9 mouse cellular contexts compared by ENCODE assay signal in the genomic region with DNA sequence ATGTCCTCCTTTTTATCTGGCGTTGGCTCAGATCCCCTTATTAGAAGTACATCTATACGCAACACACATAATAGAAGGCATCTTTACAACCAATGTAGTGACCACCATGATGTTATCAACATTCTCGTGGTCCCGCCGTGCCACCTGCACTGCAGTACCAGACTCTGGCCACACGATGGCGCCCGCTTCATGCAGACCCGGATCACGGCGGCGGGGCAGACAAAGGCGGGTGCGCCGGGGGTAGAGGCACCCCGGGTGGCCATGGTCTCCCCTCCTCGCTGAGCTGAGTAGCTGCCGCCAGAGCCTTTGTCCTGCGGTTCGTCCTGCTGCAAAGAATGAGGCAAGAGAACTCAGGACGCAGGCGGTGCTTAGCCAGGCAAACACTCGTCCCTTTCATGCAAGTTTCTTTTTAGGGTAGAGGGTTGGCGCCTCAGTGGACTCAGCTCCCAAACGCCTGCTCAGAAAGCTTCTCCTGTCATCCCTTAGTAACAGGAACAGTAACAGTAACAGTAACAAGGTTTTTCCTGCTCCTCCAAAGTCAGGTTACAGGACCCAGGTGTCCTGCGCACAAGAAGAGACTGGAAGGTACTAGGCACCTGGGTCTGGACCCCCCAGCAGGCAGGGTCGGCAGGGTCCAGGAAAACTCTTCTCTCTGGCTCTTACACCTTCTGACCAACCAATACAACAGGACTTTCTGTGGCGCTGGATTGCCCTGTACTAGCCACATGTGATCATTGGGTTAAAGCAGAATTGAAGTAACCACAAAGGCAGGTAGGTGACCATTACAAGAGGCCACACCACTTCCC. TPM values are rescaled to one million over a fixed set of nuclear protein-coding genes. Genes with fewer than 3 reads are reported as not detected.
DNase-seq lines count a peak whose midpoint lies in the region; ATAC-seq and TF ChIP-seq lines count a peak whose summit lies in the region.
"Had no signal": no experiment of that assay in that cellular context is flagged by ENCODE, and none has a peak within 500 bp of the region (broad histone marks: within the 10 kb centered on the region; RNA-seq: fewer than 3 reads in every experiment).

No protein-coding gene starts in this region.

- no peak overlapping the region for H3K27ac ChIP-seq in forebrain, embryonic 14.5 days (ENCODE audit: low read depth, low read length)
- no peak overlapping the region for H3K27ac ChIP-seq in thymus, adult 2 months (ENCODE audit: control insufficient read depth, insufficient read depth, low read length)
- H3K27ac ChIP-seq: macrophage had no signal

- no peaks in the 10 kb centered on the region for H3K9me3 ChIP-seq in forebrain, embryonic 14.5 days (replicated peaks; ENCODE audit: control insufficient read depth, low read length)

- DNase-seq in ES-CJ7 (ENCODE audit: low read depth, low spot score) = peak; percentile 72
- DNase-seq in forebrain, embryonic 14.5 days (ENCODE audit: low spot score) = peak; percentile 90
- peak; percentile 80 to 85 for DNase-seq in heart, postnatal 14 days
- DNase-seq in layer of hippocampus, adult 18-20 months (ENCODE audit: low spot score in 2 of 2) = peak; percentile 68 to 91
- peak; percentile 67 for DNase-seq in lung, adult 2 months
- DNase-seq in thymus, adult 2 months = peak; percentile 85

- H3K4me2 ChIP-seq in forebrain, embryonic 14.5 days (ENCODE audit: low read length) = peak overlapping the region; percentile 53

- peak overlapping the region; percentile 67 for H3K9ac ChIP-seq in forebrain, embryonic 14.5 days (ENCODE audit: low read length)

- TF ChIP-seq CTCF in lung, adult 2 months (IDR thresholded peaks at IDR 0.05; ENCODE audit: insufficient read depth, low read length) = peak; percentile 85
- TF ChIP-seq CTCF in thymus, adult 2 months (IDR thresholded peaks at IDR 0.05; ENCODE audit: borderline replicate concordance, control insufficient read depth, extremely low read depth, insufficient read depth, low read length, poor library complexity) = peak; percentile 98

- WGBS in forebrain, embryonic 14.5 days = 4% methylated on average over 28 of the region's 28 CpGs
- 4% methylated on average over 28 of the region's 28 CpGs for WGBS in lung, adult 2 months
- 7% methylated on average over 28 of the region's 28 CpGs for WGBS in thymus, adult 2 months

- H3K4me3 ChIP-seq in forebrain, embryonic 14.5 days (ENCODE audit: low read depth, low read length) = peak overlapping the region; percentile 33
- peak overlapping the region; percentile 34 for H3K4me3 ChIP-seq in lung, adult 2 months (replicated peaks; ENCODE audit: extremely low read depth, low read depth, low read length)
- H3K4me3 ChIP-seq in thymus, adult 2 months (ENCODE audit: control insufficient read depth, insufficient read depth, low read length) = peak overlapping the region; percentile 31

- intact Hi-C loops in heart, postnatal 14 days (cut with DNase I) = loop anchor here (2.0 kb wide), 1 partner anchor 1813 kb away; no protein-coding TSS in a partner anchor

- H3K4me1 ChIP-seq in forebrain, embryonic 14.5 days (ENCODE audit: control insufficient read depth, insufficient read depth, low read length) = 0 out of 2 replicates have a peak, but pooled peaks cover 4% of the 10 kb centered on the region
- no peaks in the 10 kb centered on the region for H3K4me1 ChIP-seq in lung, adult 2 months (ENCODE audit: control insufficient read depth, insufficient read depth, low read length)
- no peaks in the 10 kb centered on the region for H3K4me1 ChIP-seq in thymus, adult 2 months (replicated peaks; ENCODE audit: control insufficient read depth, insufficient read depth, low read length)

- no peak for TF ChIP-seq POLR2A in lung, adult 2 months (IDR thresholded peaks at IDR 0.05; ENCODE audit: borderline replicate concordance, extremely low read depth, low read depth, low read length)
- TF ChIP-seq POLR2A in thymus, adult 2 months (IDR thresholded peaks at IDR 0.05; ENCODE audit: control insufficient read depth, extremely low read depth, insufficient read depth, low read length, poor library complexity) = no peak

- no peaks in the 10 kb centered on the region for H3K27me3 ChIP-seq in forebrain, embryonic 14.5 days (replicated peaks; ENCODE audit: control insufficient read depth, insufficient read depth, low read length)
- H3K27me3 ChIP-seq in thymus, adult 2 months (ENCODE audit: control insufficient read depth, insufficient read depth, low read length) = no peaks in the 10 kb centered on the region

- no peaks in the 10 kb centered on the region for H3K36me3 ChIP-seq in forebrain, embryonic 14.5 days (ENCODE audit: control insufficient read depth, insufficient read depth, low read length)
- no peaks in the 10 kb centered on the region for H3K36me3 ChIP-seq in thymus, adult 2 months (ENCODE audit: control insufficient read depth, insufficient read depth, low read length)

- ATAC-seq in cerebellum, adult (ENCODE audit: insufficient number of reproducible peaks, low FRiP score, low TSS enrichment) = 0 out of 2 replicates have a peak, but pooled peaks have one; percentile 15
- peak; percentile 95 for ATAC-seq in forebrain, embryonic 14.5 days
- peak; percentile 89 for ATAC-seq in neutrophil, adult 5-6 weeks (ENCODE audit: extremely low read depth, insufficient number of reproducible peaks, low FRiP score, poor library complexity, severe bottlenecking)

RNA-seq across cellular contexts. Expression of a gene that starts 25.4 kb away (rescaled TPM):
- polyA plus RNA-seq in forebrain, embryonic 14.5 days (2014; fragmentation: Nextera tagmentation; extraction: Ambion mirVana) = 0.32 and 0.41 TPM in 2 replicates
- total RNA-seq in heart, postnatal 14 days (2021) = not detected
- total RNA-seq in layer of hippocampus, adult 18-20 months (2021) = 1 to 10 TPM; 1.0 to 1.5 TPM
- not detected in 2 replicates for polyA plus RNA-seq in lung, adult 2 months (2012; rRNA removed)
- total RNA-seq in neutrophil, adult 5-6 weeks (2017) = not detected in 2 replicates
- not detected in 2 replicates for polyA plus RNA-seq in thymus, adult 2 months (2012; rRNA removed)
- polyA plus RNA-seq: macrophage had no signal

RNA-seq across cellular contexts. Expression of a gene that starts 28.4 kb away (rescaled TPM):
- 148 and 174 TPM in 2 replicates for polyA plus RNA-seq in forebrain, embryonic 14.5 days (2014; fragmentation: Nextera tagmentation; extraction: Ambion mirVana)
- total RNA-seq in heart, postnatal 14 days (2021) = 1 to 10 TPM; 4.1 to 5.0 TPM
- 100 to 1,000 TPM in 1 of 2 experiments, 10 to 100 TPM in 1; 98.5 to 108 TPM for total RNA-seq in layer of hippocampus, adult 18-20 months (2021)
- 0.96 and 1.5 TPM in 2 replicates for polyA plus RNA-seq in lung, adult 2 months (2012; rRNA removed)
- 102 and 105 TPM in 2 replicates for total RNA-seq in neutrophil, adult 5-6 weeks (2017)
- polyA plus RNA-seq in thymus, adult 2 months (2012; rRNA removed) = 2.7 and 2.8 TPM in 2 replicates

Comparison
In these comparisons a context has a peak if more than half of its experiments do, and no peak if none do; other contexts are left out.
1. ATAC-seq: peak in every context shown above with its lines; median percentile 95 in forebrain, embryonic 14.5 days; 89 in neutrophil, adult 5-6 weeks; 15 in cerebellum, adult.
2. RNA of a gene that starts 28.4 kb away (total RNA-seq): 98.5 to 108 TPM in layer of hippocampus, adult 18-20 months and 102 to 105 TPM in neutrophil, adult 5-6 weeks; 4.1 to 5.0 TPM in heart, postnatal 14 days; every median in the first group is over 10 times any median in the second.
3. Peak in every context shown above with its lines, with median percentiles within 50 percentile points of each other: DNase-seq and H3K4me3 ChIP-seq.